12 mouse cellular contexts compared by ENCODE assay signal in genomic region chr9:18721931-18722711, GRCm38 (mm10). TPM values are rescaled to one million over a fixed set of nuclear protein-coding genes. Genes with fewer than 3 reads are reported as not detected.
DNase-seq lines count a peak whose midpoint lies in the region; ATAC-seq and TF ChIP-seq lines count a peak whose summit lies in the region.
"Had no signal": no experiment of that assay in that cellular context is flagged by ENCODE, and none has a peak within 500 bp of the region (broad histone marks: within the 10 kb centered on the region; RNA-seq: fewer than 3 reads in every experiment).

No protein-coding gene starts in this region.

- H3K27me3 ChIP-seq in embryonic facial prominence, embryonic 10.5 days (replicated peaks; ENCODE audit: low read depth, poor library complexity, severe bottlenecking) = no peaks in the 10 kb centered on the region
- no peaks in the 10 kb centered on the region for H3K27me3 ChIP-seq in hindbrain, embryonic 15.5 days
- H3K27me3 ChIP-seq in midbrain, postnatal 0 days (ENCODE audit: insufficient read depth, low read length) = no peaks in the 10 kb centered on the region

- 21% methylated on average over 6 of the region's 6 CpGs for WGBS in embryonic facial prominence, embryonic 10.5 days
- 18% methylated on average over 6 of the region's 6 CpGs for WGBS in hindbrain, embryonic 15.5 days
- WGBS in midbrain, postnatal 0 days = 26% methylated on average over 6 of the region's 6 CpGs

- H3K9me3 ChIP-seq in embryonic facial prominence, embryonic 10.5 days = no peaks in the 10 kb centered on the region
- no peaks in the 10 kb centered on the region for H3K9me3 ChIP-seq in hindbrain, embryonic 15.5 days
- no peaks in the 10 kb centered on the region for H3K9me3 ChIP-seq in midbrain, postnatal 0 days (ENCODE audit: low read length)

- intact Hi-C loops in left cerebral cortex, adult 2 months (cut with DNase I) = no loop called here

- peak; percentile 78; the same call in 1 of the 2 replicates for ATAC-seq in hindbrain, embryonic 15.5 days (ENCODE audit: low FRiP score, low read depth)
- ATAC-seq in midbrain, postnatal 0 days (ENCODE audit: low FRiP score) = peak; percentile 54; the same call in 1 of the 2 replicates
- no peak for ATAC-seq in erythroid progenitor cell, adult 5-6 weeks (replicated peaks; ENCODE audit: low FRiP score, poor library complexity, severe bottlenecking)

- H3K4me1 ChIP-seq in embryonic facial prominence, embryonic 10.5 days = peaks cover 17% of the 10 kb centered on the region
- 0 out of 2 replicates have a peak, but pooled peaks cover 5% of the 10 kb centered on the region for H3K4me1 ChIP-seq in hindbrain, embryonic 15.5 days (replicated peaks)
- H3K4me1 ChIP-seq in midbrain, postnatal 0 days (ENCODE audit: insufficient read depth, low read length) = no peaks in the 10 kb centered on the region

- peak; percentile 68 for DNase-seq in ZHBTc4 (ENCODE audit: low read depth, low spot score)
- DNase-seq in embryonic facial prominence, embryonic 10.5 days (ENCODE audit: low spot score) = peak; percentile 13
- DNase-seq in midbrain, postnatal 0 days (ENCODE audit: low spot score) = peak; percentile 14
- DNase-seq in adrenal gland, adult (ENCODE audit: inconsistent age in 2 of 2, low spot score in 1 of 2) = no peak
- no peak for DNase-seq in spleen, postnatal 10 days (ENCODE audit: low spot score in 2 of 2)
- no peak for DNase-seq in left cerebral cortex, adult 2 months (ENCODE audit: extremely low spot score in 1 of 2, low spot score in 2 of 2)
- DNase-seq: cerebellum, adult 2 months; lung, postnatal 14 days had no signal

- no peak overlapping the region for H3K4me3 ChIP-seq in embryonic facial prominence, embryonic 10.5 days
- H3K4me3 ChIP-seq in hindbrain, embryonic 15.5 days = no peak overlapping the region
- no peak overlapping the region for H3K4me3 ChIP-seq in midbrain, postnatal 0 days (ENCODE audit: low read depth, low read length)
- no peak overlapping the region for H3K4me3 ChIP-seq in left cerebral cortex, adult 2 months

- no peak for TF ChIP-seq CTCF in midbrain, postnatal 0 days (IDR thresholded peaks at IDR 0.05)
- TF ChIP-seq CTCF in left cerebral cortex, adult 2 months (IDR thresholded peaks at IDR 0.05) = no peak

- H3K4me2 ChIP-seq in hindbrain, embryonic 15.5 days = no peak overlapping the region
- H3K4me2 ChIP-seq in midbrain, postnatal 0 days (ENCODE audit: low read depth, low read length, poor library complexity, severe bottlenecking) = no peak overlapping the region

- H3K36me3 ChIP-seq in embryonic facial prominence, embryonic 10.5 days (replicated peaks) = no peaks in the 10 kb centered on the region
- H3K36me3 ChIP-seq in hindbrain, embryonic 15.5 days = no peaks in the 10 kb centered on the region
- H3K36me3 ChIP-seq in midbrain, postnatal 0 days (ENCODE audit: insufficient read depth, low read length) = no peaks in the 10 kb centered on the region

- peak overlapping the region; percentile 54 for H3K27ac ChIP-seq in embryonic facial prominence, embryonic 10.5 days (replicated peaks)
- no peak overlapping the region for H3K27ac ChIP-seq in hindbrain, embryonic 15.5 days (replicated peaks)
- no peak overlapping the region for H3K27ac ChIP-seq in midbrain, postnatal 0 days (ENCODE audit: low read depth, low read length)
- H3K27ac ChIP-seq in left cerebral cortex, adult 2 months = no peak overlapping the region

- H3K9ac ChIP-seq in hindbrain, embryonic 15.5 days = no peak overlapping the region
- H3K9ac ChIP-seq in midbrain, postnatal 0 days (replicated peaks; ENCODE audit: low read length, poor library complexity, severe bottlenecking) = no peak overlapping the region

RNA-seq across cellular contexts. Expression of gene Olfr24, which starts 41.7 kb away (rescaled TPM):
- not detected in 2 replicates for polyA plus RNA-seq in embryonic facial prominence, embryonic 10.5 days (2016; fragmentation: Nextera tagmentation; extraction: Ambion mirVana)
- not detected in 2 replicates for polyA plus RNA-seq in hindbrain, embryonic 15.5 days (2015; fragmentation: Nextera tagmentation; extraction: Ambion mirVana)
- total RNA-seq in midbrain, postnatal 0 days (2014; rRNA removed) = not detected in 2 replicates
- not detected in 2 replicates for polyA plus RNA-seq in midbrain, postnatal 0 days (2015; fragmentation: Nextera tagmentation; extraction: Ambion mirVana)
- not detected for total RNA-seq in left cerebral cortex, adult 2 months (2021)
- not detected in 2 replicates for total RNA-seq in erythroid progenitor cell, adult 5-6 weeks (2015; ENCODE audit: low replicate concordance)
- not detected in 2 replicates for total RNA-seq in erythroid progenitor cell, adult 5-6 weeks (2017; ENCODE audit: low replicate concordance)
- total RNA-seq: gastrocnemius, adult 8-10 months had no signal
- polyA plus RNA-seq: cerebellum, adult 2 months; large intestine, adult 2 months had no signal

RNA-seq across cellular contexts. Expression of gene Muc16, which starts 47.8 kb away (rescaled TPM):
- polyA plus RNA-seq in embryonic facial prominence, embryonic 10.5 days (2016; fragmentation: Nextera tagmentation; extraction: Ambion mirVana) = not detected in 2 replicates
- not detected in 2 replicates for polyA plus RNA-seq in hindbrain, embryonic 15.5 days (2015; fragmentation: Nextera tagmentation; extraction: Ambion mirVana)
- total RNA-seq in midbrain, postnatal 0 days (2014; rRNA removed) = 0.05 TPM in 1 of 2 replicates, not detected in the other
- not detected in 2 replicates for polyA plus RNA-seq in midbrain, postnatal 0 days (2015; fragmentation: Nextera tagmentation; extraction: Ambion mirVana)
- not detected for total RNA-seq in left cerebral cortex, adult 2 months (2021)
- total RNA-seq in erythroid progenitor cell, adult 5-6 weeks (2015; ENCODE audit: low replicate concordance) = not detected in 2 replicates
- not detected in 2 replicates for total RNA-seq in erythroid progenitor cell, adult 5-6 weeks (2017; ENCODE audit: low replicate concordance)
- polyA plus RNA-seq: cerebellum, adult 2 months had no signal

Comparison
In these comparisons a context has a peak if more than half of its experiments do, and no peak if none do; other contexts are left out.
1. DNase-seq: peak in ZHBTc4 (single experiment), embryonic facial prominence, embryonic 10.5 days (single experiment) and midbrain, postnatal 0 days (single experiment); none in adrenal gland, adult (0 of 2), spleen, postnatal 10 days (0 of 2) and left cerebral cortex, adult 2 months (0 of 2).